Mouse (Mus musculus): Measurements from ENCODE around the gene Gpx7. TPM values are rescaled to one million over a fixed set of nuclear protein-coding genes. Genes with fewer than 3 reads are reported as not detected.

Gene Gpx7
- 10 to 100 TPM; 25.0 to 31.1 TPM for total RNA-seq (2021)
- long read RNA-seq, experiment 1, transcript Gpx7-201 (3 exons, 1,289 nt), result major isoform, 43 of 49 reads
- long read RNA-seq, experiment 1, partial matches to known transcripts, result 1 of 49 reads
- long read RNA-seq, experiment 1, other reads (novel, unspliced or antisense), result 4 of 49 reads
- long read RNA-seq, experiment 2, transcript Gpx7-201 (3 exons, 1,289 nt), result major isoform, 47 of 53 reads
- long read RNA-seq, experiment 2, partial matches to known transcripts, result 3 of 53 reads
- long read RNA-seq, experiment 2, other reads (novel, unspliced or antisense), result 2 of 53 reads

- no peak for DNase-seq (ENCODE audit: low spot score in 2 of 2)
Measured at GRCm38 (mm10) chr4:108406861-108407401, at the start of gene Gpx7. TSS of gene Gpx7 (minus strand) at chr4:108406961.

GRCm38 (mm10) chr4:108456028-108456427, 49.3 kb upstream of the Gpx7 start:
- DNase-seq (ENCODE audit: low spot score in 2 of 2), result no peak

- no peak for DNase-seq (ENCODE audit: low spot score in 2 of 2)
Measured at GRCm38 (mm10) chr4:108448091-108448490, 41.3 kb upstream of the Gpx7 start.

GRCm38 (mm10) chr4:108438082-108438840, 31.5 kb upstream of the Gpx7 start:
- no peak for DNase-seq (ENCODE audit: low spot score in 2 of 2)

GRCm38 (mm10) chr4:108436225-108436624, 29.5 kb upstream of the Gpx7 start:
- DNase-seq (ENCODE audit: low spot score in 2 of 2), result no peak

- DNase-seq (ENCODE audit: low spot score in 2 of 2), result no peak
Measured at GRCm38 (mm10) chr4:108435646-108436045, 28.9 kb upstream of the Gpx7 start.

- DNase-seq (ENCODE audit: low spot score in 2 of 2), result no peak
Measured at GRCm38 (mm10) chr4:108434781-108435180, 28.0 kb upstream of the Gpx7 start.

GRCm38 (mm10) chr4:108434221-108434620, 27.5 kb upstream of the Gpx7 start:
- no peak for DNase-seq (ENCODE audit: low spot score in 2 of 2)

GRCm38 (mm10) chr4:108433341-108433740, 26.6 kb upstream of the Gpx7 start:
- no peak for DNase-seq (ENCODE audit: low spot score in 2 of 2)

GRCm38 (mm10) chr4:108431561-108431936, 24.8 kb upstream of the Gpx7 start:
- DNase-seq (ENCODE audit: low spot score in 2 of 2), result no peak

GRCm38 (mm10) chr4:108430656-108431560, 24.1 kb upstream of the Gpx7 start:
- no peak for DNase-seq (ENCODE audit: low spot score in 2 of 2)

- DNase-seq (ENCODE audit: low spot score in 2 of 2), result no peak
Measured at GRCm38 (mm10) chr4:108428341-108428721, 21.6 kb upstream of the Gpx7 start.

GRCm38 (mm10) chr4:108427719-108428340, 21.1 kb upstream of the Gpx7 start:
- no peak for DNase-seq (ENCODE audit: low spot score in 2 of 2)

- no peak for DNase-seq (ENCODE audit: low spot score in 2 of 2)
Measured at GRCm38 (mm10) chr4:108424587-108424986, 17.8 kb upstream of the Gpx7 start.

GRCm38 (mm10) chr4:108407621-108408020, 860 bp upstream of the Gpx7 start:
- DNase-seq (ENCODE audit: low spot score in 2 of 2), result no peak

GRCm38 (mm10) chr4:108406138-108406860, 462 bp downstream of the Gpx7 start:
- peak; percentile 40 to 45 for DNase-seq (ENCODE audit: low spot score in 2 of 2)

- no peak for DNase-seq (ENCODE audit: low spot score in 2 of 2)
Measured at GRCm38 (mm10) chr4:108405766-108406137, 1.0 kb downstream of the Gpx7 start.

- DNase-seq (ENCODE audit: low spot score in 2 of 2), result no peak
Measured at GRCm38 (mm10) chr4:108403861-108404635, 2.7 kb downstream of the Gpx7 start.

GRCm38 (mm10) chr4:108400395-108400794, 6.4 kb downstream of the Gpx7 start:
- no peak for DNase-seq (ENCODE audit: low spot score in 2 of 2)
